Mouse (Mus musculus) frontal cortex, postnatal 36 days (tissue): ENCODE data around the gene Lypla2.
A peak's percentile ranks its signal among the peaks of the same experiment; 100 is the strongest.
"Not testable (repeated sequence)": the region's sequence is repeated elsewhere in the genome, so short reads cannot be mapped to it uniquely, and the experiment has no call there.

Experiments used
- DNase-seq, 2 experiments: peaks; one replicate each; pipeline ENCODE4 v3.0.0; 2022; ENCODE audit warnings: low spot score in 2 of 2

Gene Lypla2

DNA sequence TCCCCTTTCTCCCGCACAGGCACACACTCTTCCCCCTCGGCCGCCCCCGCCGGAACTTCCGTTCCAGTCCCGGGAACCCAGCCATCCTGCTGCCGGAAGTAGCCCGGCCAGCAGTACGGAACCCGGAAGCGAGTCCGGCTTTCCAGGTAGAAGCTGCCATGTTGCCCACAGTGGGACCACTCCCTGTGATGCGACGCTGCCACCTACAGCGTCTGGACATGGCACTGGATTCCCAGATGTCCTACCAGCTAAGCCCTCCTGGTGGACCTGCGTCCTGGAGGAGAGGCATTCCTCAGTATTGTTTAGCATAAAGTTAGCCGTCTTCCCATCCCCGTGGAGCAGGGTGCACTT lies at the start of gene Lypla2:
TSS of gene Lypla2 (minus strand) at position 71 of the 351 bp plus-strand sequence.
- peak; percentile 91 to 92 for DNase-seq

DNA sequence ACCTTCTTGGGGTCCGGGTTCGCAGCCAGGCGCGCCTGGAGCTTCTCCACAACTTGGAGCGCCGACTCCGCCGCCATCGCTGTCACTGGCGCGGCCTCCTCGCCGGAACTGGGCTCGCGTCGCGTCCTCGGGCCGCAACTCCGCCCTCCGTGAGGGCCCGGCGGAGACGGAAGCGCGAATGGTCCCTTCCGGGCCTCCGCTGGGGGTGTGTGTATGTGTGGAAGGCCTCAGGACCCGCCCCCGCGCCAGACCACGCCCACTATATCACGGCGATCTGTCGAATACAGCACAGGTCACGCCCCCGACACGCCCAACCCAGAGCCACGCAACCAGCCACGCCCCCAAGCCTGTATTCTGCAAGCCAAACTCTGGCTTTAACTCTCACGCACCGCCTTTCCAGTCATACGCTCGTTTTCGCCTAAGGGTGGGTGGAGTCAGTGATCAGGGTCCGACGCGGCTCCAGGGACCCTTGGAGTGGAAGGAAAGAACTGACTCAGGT lies 49.2 kb upstream of the Lypla2 start, which contains the start of gene Eloa:
TSS of gene Eloa (minus strand) at position 215 of the 499 bp plus-strand sequence.
- peak; percentile 97 to 99 for DNase-seq

DNA sequence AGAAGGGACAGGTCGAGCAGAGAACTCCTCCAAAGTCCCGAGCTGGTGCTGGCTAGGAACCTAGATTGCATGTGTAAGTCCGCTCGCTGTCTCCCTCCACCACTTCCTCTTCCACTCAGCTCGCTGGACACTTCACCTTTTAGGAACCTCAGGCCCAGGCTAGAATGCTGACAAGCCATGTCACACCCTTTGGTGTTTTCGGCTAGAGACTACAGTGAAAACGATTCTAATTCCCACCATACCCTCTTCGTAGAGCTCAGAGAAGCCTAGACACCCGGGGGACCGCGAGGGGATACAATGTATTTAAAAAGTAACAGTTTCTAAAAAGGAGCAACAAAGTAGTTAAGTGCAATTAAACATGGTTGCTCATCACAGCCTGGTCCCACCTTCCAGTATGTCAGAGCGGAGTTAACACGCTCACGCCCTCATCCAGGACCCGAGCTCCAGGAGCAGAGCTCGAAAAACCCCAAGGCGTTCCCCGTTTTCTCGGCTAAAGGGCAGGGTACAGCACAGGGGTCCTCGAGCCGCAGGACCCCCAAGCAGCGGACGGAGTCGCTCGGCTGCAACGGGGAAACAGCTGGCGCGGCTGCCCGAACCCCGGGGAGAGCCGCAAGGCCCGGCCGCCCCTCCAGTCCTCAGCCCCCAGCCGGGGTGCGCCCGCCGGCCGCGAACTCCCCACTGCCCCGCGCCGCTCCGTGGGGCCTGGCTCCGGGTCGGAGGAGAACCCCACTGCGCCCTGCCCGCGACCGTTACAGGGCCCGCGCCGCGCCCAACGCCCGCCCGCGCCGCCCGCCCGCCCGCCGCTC lies 48.5 kb upstream of the Lypla2 start:
- peak in 1 of 2 experiments; percentile 5 for DNase-seq

DNA sequence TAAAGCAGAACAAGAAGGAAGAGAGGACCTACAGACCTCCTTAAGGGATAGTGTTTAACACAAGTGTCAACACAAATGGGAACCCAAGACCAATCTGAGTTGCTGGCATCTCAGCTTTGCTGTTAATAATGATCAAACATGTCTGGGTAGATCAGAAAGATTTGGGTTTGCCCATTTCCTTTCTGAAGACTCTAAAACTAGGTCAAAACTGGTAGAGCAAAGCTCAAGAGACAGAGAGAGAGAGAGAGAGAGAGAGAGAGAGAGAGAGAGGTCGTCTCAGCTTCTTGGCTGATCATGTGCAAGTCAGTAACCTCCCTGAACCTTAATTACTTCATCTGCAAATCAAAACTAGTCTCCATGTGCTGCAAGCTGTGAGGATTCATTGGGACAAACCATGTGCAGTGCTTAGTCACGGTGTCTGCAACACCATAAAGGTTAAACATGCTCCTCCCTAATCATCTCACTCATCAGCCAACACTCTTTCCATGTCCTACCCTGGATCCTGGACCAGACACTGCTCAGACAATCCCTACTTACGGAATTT lies 43.7 kb upstream of the Lypla2 start:
- no peak for DNase-seq

DNA sequence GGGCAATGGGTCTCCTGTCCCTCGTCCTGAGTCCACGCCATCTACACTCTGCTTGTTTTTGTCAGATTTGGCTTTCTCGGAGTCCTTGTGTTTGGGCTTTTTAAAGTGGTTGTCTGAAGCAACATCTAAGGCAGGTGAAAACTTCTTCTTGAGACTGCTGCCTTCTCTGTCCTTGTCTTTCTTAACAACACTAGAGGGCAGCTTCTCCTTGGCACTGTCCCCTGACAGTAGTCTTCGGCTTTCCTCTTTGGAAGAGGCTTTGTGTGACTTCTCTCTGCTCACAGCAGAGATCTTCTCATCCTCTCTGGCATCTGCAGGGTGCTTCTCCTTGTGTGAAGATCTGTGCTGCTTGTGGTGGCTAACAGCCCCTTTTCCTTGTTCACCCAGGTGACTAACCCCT lies 38.2 kb upstream of the Lypla2 start:
- no peak for DNase-seq

DNA sequence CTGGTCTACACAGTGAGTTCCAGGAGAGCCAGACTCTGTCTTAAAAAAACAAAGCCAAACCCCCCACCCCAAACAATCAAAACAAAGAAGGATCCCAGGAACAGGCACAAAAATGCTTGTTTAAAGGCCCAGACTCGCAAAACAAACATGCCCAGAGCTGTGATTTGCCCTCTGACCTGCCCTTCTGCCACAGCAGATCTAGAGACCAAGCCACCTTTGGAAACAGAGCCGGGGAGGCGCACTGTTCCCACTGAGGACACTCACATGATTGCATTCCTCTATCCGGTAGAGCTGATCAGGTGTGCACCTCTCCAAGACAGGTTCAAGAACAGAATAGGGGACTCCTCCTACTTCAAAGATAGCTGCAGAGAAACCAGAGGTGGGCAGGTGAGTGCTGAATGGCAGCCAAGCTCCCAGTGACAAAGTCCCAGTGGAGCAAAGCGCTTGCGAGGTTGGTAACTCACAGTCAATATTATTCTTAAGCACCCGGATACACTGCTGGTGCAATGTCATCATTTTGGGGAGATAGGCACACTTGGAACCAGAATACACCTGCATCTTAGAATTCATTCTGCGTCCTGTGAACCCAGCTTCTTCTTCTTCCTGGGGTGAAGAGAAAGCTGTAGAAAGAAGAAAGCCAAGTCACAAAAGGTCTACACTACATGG lies 36.5 kb upstream of the Lypla2 start:
- DNase-seq = no peak

DNA sequence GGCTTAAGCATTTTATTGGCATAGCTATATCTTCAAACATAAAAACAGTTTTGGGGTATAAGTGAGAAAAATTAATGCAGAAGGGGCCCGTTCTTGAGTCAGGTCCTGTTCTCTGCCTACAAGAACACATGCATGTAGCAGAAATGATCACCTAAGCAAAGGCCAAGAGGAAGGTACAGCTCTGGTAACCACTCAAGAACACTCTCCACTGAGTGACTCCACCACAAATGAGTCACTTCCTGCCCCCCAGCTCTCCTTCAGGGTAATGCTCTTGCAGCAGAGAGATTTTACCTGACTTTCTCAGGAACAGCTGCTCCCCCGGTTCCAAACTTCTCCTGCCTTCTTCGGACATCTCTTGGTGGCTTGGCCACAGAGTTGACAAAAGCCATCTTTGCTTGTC lies 34.4 kb upstream of the Lypla2 start:
- no peak for DNase-seq

DNA sequence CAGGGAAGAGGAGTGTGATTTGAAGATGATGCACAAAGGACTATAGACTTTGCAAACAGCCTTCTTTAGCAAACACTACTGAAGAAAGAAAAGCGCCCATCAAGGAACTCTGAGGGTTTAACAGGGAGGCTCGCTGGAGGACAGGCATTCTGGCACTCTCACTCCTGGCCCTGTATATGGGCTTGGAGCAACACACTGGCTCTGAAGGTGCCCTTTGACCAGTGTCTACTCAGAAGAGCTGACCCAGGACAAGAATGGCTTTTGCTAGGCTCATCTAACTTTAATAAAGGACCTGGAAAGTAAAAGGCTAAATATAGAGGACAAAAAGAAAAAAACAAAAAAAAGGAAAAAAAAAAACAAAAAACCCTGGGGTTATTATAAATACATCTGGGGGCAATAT lies 32.5 kb upstream of the Lypla2 start:
- no peak for DNase-seq

DNA sequence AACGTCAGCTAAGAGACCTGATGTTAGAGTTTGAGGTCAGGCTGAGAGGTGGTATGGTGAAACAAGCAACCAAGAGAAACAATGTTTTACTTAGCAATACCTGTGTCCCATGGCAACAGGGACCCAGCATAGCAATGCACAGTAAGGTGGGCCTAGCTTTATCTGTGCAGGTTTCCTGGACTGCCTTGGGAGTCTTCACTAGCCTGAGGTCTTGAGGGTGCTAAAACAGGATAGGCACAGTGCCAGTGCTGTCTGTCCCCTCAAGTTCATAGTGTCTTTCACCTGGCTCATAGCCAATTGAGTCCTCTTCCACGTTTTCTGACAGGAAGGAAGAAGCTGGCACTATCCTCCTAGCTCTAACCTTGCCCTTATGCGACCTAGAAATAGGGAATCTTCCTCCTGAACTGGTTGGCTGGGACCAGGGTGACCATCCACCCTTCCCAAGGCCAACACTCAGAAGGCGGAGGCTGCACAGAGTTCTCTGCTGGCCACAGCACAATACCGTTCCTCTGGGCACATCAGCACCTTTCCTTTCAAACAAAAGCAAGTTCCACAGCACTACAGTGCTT lies 31.8 kb upstream of the Lypla2 start:
- no peak for DNase-seq

DNA sequence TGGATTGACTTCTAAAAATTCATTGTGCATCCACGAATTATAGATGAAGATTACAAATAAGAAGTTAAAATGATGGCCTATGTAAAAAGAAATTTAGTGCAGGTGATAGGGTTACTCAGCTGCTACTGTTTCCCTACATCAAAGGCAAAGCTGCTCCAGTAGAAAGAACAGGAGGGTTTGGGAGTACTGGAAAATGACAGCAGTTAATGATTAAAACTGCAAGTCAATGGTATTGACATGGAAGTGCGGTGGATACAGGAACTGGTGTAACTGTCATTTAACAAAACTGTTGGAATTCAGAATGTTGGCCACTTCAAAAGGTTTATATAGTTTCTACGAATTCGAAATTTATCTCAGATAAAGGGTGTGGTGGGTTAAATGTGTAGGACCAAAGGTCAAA lies 22.7 kb upstream of the Lypla2 start:
- DNase-seq = no peak

DNA sequence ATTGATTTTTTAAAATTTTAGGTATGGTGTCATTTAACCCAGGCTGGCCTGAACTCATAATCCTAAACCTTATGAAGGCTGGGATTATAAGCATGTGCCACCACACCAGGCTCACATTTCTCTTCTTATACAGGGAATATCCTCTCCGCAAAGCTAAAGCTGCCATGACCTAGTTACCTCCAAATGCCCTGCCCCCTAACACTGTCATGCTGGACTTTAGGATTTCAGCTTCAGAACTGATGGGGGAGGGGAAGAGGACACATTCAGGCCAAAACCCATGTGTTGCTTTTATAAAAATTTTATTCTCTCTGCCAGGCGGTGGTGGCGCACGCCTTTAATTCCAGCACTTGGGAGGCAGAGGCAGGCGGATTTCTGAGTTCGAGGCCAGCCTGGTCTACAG lies 21.5 kb upstream of the Lypla2 start:
- no peak for DNase-seq

DNA sequence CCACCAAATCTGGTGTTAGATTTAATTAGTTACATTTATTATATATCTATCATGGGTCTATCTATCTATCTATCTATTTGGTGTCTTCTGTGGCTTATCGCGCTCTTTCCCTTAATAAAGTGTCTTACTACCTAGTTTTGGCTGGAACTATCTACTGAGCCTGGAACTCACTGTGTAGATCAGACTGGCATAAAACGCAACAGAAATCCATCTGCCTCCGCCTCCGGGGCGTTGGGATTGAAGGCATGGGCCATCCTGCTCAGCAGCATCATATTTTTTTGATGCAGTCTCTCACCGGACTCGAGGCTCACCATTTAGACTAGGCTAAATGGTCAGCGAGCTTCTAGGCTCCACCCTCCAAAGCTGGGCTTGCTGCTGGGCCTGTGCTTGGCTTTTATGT lies 15.3 kb upstream of the Lypla2 start:
- no peak for DNase-seq

DNA sequence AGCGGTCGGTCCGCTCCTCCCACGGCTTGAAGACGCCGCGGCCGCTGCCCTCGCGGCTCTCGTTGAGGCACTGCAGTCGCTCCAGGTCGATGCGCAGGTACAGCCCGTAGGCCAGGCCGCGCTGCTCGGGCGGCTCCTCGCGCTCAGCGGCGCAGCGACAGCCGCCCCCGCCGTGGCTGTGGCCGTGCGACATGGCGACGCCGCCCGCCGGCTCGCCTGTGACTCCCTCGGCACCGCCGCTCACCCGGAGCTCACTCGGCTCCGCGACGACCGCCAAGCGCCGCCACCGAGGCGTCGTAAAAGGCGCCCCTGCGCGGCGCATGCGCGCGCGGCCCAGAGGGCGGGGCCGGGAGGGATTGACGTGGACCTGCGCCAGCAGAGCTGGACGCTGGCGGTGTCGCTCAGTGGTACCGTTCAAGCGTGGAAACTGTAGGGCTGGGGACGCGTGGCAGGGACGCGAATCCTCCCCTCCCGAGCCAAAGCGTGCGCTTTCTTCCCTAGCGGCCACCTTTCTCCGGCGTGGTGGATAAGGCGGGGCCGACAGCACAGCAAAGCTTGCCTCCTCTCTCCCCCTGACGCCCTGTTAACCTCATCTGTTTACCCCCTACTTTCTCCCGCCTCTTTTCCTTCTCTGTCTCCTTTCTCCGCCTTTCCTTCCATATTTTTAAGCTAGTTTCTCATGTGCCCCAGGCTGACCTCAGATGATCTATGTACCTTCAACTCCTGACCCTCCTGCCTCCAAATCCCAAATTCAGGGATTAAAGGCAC lies 14.7 kb upstream of the Lypla2 start, which contains the start of gene Pithd1:
TSS of gene Pithd1 (minus strand) at position 322 of the 768 bp plus-strand sequence.
- peak; percentile 91 to 95 for DNase-seq

DNA sequence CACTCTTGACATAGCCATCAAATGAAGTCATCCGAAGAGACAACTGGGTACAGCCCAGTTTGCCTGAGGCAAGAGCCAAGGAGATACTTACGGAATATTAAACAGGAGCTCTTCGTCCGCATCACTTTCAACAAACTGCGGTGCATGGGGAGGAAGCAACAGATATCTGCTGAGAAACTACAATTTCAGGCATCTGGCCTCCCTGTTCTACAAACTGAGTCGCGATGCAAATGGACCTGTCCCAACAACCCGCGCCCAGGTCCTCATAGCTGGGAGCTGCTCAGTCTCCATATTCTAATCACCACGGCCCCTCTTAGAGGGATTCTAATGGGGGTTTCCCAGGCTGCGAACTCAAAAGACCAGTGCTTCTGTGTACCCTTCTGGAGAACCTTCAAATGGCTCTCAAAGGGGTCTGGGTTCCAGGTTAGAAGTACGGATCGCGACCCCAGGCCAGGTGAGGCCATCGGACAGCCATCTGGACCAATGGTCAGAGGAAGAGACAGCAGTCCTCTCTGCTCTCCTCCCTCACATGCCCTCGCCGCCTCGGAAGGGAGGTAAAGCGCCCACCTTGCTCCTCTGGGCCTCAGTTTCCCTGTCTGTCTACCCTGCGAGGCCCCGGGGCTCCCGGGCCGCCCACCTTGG lies 14.0 kb upstream of the Lypla2 start:
- no peak for DNase-seq

DNA sequence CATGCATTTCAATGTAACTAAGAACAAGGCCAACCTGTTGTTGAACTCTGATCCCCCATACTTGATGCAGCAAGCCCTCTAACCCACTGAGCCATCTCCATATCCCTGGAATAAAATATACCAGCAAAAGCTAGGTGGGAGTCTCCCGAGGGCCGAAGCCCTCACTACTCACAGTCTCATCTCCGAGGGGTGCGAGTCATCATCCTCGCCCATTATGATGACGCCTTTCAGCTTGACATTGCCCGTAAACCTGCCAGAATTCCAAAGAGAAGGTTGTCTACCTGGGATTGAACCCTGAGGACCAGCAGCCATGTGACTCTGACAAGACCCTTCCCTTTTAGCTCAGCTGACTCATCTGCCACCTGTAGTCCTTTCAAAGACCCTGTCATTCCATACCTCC lies 13.3 kb upstream of the Lypla2 start:
- DNase-seq = no peak

DNA sequence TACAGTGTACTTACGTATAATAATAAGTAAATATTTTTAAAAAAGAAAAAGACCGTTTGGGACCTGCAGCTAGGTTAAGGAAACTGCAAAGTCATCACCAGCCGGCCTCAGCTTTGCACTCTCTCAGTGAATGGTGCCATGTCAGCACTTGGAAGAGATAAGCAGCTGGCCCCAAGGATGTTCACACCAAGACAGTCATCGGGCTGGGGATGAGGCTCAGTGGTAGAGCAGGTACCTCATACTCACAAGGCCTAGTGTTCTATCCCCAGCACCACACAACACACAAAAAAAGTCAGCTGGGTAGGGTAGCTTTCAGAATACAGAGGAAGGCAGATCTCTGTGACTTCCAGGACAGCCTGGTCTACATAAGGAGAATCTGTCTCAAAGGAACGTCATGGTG lies 12.8 kb upstream of the Lypla2 start:
- DNase-seq = no peak

DNA sequence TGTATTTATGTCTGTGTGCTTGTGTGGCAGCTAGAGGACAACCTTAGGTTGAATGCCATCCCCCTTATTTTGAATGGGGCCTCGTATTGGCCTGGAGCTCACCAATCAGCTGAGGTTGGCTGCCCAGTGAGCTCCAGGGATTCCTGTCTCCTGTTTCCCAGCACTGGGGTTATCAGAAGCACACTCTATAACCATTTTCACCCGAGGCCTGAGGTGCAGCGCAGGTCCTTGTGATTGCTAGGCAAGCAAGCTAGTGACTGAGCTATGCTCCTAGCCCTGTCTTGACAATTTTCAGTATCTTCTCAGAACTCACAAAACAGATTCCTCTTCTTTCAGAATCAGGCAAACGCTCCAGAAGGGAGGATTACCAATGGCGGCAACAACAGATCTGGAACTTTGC lies 12.1 kb upstream of the Lypla2 start:
- DNase-seq = no peak

DNA sequence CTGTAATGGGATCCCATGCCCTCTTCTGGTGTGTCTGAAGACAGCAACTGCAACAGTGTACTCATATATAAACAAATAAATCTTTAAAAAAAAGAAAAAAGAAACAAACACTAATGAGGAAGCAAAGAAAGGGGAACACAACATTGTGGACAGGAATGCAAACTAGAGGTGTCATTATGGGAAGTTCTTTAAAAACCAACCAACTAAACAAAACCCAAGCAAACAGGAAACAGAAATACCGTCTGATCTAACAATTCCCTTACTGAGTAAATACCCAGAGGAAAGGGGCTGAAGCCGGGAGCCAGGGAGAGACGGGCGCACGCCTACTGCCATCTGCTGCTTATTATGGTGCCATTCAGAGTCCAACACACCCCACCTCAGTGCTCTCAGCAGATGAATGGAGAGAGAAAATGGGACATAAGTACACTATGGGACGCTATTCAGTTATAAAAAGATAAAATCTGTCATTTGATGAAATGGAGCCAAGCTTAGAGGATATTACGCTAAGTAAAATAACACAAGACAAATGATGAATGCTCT lies 9.2 kb upstream of the Lypla2 start:
- DNase-seq = peak; percentile 67 to 79

DNA sequence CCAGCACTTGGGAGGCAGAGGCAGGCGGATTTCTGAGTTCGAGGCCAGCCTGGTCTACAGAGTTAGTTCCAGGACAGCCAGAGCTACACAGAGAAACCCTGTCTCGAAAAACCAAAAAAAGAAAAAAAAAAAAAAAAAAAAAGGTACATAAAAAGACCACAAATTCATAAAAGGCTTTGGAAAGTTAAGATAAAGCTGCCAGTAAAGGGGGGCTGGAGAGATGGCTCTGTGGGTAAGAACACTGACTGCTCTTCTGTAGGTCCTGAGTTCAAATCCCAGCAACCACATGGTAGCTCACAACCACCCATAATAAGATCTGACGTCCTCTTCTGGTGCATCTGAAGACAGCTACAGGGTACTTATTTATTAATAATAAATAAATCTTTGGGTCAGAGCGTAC lies 7.8 kb upstream of the Lypla2 start:
- DNase-seq = not testable (repeated sequence)

DNA sequence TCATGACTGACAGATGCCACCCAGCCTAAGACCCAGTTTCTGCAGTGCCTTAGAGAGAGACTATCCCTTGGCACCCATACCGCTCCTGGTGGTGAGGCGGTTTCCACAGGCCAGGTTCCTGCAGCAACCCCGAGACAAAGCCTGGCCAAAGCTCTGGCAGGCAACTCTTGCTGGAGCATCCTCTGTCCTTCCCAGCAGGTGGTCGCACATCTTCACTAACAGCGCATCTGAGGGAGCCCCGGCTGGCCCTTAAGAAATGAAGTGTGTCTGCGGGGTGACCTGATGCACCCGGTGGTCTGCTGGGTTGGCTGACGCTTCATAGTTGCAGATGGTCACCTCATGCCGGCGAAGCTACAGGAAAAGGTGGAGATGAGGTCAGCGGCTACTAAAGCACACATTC lies 3.7 kb upstream of the Lypla2 start:
- no peak for DNase-seq
